Mouse (Mus musculus) B cell, adult 2 months (primary cell): ENCODE data around the gene Top1.
A peak's percentile ranks its signal among the peaks of the same experiment; 100 is the strongest.

Source experiments
- DNase-seq, 2 experiments: peaks; one replicate each; pipeline ENCODE4 v3.0.0; 2022

Gene Top1

DNA sequence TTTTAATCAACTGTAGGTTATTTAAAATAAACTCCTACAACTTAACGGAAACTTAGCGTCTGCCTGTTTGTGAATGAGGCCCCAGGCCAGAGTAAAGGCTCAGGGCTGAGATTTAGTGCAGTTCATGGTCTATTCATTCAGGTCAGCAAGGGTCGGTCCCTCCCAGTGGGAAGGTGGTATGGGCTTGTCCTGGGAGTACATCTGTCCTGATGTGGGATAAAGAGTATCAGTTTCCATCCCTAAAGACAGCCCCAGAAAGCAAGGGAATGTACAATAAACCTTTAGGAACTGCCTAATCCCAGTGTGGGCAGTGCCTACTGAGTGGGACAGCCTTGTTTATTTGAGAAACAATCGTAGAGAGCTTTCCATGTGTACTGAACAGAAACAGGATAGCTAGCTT, 77.0 kb downstream of the Top1 start:
- DNase-seq: no peak

DNA sequence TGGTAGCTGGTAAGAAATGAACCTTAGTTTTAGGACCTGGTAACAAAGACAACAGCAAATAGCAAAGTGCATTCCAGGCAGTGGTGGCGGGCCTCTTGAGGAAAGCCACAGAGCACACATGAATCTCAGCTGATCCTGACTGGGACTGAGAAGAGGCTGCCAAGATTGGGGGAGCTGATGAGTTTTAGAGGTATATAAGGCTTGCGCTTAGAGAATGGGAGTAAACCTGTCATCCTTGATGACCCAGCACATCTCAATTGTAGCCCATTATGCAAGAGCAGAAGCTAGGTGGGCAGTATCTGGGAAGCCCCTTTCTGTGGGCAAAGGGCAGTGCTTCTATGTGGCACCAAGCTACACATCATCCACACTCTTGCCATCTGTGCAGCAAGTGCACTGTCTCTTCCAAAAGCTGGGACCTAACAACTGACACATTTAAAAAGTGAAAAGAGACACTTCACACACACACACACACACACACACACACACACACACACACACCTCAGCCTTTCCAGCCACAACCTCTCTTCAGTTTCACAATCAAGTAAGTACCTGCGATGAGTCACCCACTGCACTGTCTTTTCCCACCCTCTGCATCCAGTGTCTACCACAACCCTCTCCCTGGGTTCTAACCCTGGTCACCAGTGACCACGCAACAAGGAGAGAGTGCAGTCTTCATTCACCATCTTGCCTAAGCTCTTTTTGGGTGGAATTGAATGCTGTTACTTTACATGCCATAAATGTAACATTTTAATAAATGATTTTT, 78.1 kb downstream of the Top1 start:
- no peak for DNase-seq

DNA sequence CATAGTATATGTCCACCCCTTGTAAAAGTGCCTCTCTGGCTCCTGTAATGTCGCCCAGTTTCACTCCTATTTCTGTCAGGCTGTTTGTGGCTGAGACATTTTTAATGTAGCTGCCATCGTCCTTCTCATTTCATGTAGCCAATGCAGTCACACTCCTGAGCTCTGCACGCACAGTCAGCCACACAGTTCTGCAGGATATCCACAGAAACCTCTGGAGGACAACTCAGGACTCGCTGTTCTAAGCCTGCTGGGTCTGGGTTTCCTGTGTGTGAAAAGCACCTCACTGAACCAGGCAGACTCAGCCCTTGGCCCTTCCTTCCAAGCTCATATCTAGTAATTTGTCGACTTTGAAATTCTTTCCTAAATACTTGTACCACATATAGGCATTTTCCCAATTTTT, 78.8 kb downstream of the Top1 start:
- DNase-seq: no peak

DNA sequence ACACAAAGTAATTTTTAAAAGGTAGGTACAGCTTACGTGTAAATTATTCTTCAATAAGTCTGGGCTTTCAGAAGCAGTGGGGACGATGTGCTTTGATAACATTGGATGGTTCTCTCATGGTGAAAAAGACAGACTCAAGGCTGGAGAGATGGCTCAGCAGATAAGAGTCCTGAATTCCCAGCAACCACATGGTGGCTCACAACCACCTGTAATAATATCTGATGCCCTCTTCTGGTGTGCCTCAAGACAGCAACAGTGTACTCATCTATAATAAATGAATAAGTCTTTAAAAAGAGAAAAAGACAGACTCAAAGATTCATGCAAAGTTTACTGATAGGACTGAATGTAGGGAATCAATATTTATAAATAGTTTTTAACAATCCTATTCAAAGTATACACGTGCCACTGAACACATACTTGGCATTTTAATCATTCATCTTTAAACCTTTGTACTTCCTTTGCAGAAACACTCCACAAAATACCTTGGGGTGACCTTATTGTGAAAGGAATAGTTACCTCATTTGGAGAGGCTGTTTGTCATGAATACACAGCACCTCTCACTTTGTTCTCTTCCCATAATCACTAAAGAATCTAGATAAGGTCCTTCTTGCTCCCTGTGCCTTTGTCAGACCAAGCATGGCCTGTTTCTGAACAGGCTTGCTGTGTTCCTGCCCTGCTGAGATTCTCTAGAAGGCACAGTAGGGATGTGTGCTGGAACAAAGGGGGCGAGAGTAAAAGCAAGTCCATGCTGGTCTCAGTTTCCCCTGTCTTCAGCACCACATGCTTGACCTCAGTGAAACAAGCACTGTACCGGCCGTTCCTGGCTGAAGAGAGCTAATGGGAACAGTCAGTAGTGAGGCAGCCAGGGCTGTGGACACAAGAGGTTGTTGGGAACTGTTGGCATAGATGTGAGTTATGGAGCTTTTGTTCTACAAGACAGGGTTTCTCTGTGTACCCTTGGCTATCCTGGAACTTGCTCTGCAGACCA, 80.5 kb downstream of the Top1 start:
- DNase-seq: no peak

DNA sequence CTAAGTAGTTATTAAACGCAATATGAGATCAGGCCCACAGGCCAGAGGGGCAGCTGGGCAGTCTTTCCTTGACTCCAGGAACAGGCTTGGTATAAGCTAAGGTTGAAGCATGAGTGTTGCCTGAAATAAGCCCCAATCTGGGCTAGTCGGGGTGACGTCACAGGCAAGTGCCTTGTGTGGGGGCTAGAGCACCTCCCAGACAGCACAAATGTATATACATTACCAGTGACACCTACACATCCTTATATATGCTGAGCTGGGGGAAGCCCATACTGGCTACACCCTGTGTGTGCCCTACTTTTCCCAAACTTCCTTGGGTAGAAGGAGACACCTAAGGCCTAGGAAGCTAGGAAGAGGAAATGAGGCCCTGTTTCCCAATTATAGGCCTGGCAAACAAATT, 83.3 kb downstream of the Top1 start:
- no peak for DNase-seq

DNA sequence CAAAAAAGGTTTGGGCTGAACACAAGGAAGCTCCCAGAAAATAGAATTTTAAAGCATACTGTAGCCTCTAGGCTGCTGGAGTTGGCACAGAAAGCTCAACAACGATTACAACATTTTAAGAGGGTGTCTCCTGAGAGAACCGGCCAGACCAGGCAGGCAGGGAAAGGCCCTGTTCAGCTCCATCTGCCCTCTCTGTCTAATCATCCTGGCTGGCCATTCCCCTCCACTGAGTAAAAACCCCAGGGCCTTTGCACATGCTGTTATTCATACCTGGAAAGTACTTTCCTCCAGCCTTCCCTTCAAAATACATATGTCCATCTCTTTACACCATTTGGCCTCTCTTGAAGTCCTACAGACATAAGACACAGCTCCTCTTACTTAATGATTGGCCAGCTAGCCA, 83.7 kb downstream of the Top1 start:
- DNase-seq: no peak

DNA sequence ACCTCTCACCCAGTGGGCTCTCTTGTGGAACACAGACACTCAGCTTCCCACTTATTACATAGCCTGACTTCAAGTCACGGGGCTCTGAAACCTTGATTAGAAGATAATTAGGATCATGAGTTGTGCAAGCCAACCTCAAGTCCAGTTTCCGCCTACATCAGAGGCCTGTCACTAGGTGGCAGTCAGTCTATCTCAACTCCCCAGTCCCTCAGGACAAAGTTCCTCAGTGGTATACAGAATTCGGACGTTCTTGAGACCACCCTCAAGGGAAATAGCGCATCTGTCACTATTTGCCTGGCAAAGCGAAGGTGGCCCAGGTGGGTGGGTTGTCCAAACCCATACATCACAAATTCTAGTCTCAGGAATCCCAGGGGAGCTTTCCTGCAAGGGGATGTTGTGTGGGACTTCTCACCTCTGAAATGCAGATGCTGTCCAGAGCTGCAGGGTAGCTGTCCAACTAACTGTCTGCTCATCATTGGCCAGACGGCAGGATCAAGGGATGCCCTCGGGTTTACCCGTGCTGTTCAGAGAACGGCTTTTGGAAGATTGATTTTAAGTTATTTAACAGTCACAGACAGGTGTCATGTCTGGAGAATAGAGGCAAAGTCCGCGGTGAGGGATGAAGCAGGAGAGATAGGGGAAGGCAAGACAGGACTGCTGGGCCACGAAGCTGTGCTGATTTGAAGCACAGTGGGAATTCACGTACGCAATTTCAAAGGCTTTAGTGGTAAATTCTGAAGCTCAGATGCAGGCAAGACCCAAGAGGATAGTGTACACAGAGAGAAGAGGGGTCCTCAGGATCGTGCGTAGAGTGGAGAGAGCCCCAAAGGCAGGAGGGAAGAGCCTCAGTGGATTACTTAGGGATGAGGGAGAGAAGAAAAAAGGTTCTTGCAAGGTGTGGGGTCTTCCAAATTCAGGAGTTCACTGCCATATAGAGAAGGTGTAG, 84.4 kb downstream of the Top1 start:
- DNase-seq: peak; percentile 31 to 32

DNA sequence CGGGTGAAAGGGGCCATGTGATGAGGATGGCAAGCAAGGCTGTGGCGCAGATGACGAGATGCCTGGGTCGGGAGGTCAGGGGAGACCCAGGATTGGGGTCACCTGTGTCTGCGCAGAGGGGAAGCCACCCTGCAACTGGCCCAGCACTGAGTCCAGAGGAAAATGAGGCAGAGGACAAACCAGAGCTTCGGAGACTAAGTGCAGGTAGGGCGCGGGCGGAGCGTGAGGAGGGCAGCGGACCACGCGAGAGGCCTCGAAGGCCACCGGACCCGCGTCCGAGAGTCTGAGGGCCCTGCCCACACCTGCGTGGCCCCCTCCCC, 85.1 kb downstream of the Top1 start:
- no peak for DNase-seq

DNA sequence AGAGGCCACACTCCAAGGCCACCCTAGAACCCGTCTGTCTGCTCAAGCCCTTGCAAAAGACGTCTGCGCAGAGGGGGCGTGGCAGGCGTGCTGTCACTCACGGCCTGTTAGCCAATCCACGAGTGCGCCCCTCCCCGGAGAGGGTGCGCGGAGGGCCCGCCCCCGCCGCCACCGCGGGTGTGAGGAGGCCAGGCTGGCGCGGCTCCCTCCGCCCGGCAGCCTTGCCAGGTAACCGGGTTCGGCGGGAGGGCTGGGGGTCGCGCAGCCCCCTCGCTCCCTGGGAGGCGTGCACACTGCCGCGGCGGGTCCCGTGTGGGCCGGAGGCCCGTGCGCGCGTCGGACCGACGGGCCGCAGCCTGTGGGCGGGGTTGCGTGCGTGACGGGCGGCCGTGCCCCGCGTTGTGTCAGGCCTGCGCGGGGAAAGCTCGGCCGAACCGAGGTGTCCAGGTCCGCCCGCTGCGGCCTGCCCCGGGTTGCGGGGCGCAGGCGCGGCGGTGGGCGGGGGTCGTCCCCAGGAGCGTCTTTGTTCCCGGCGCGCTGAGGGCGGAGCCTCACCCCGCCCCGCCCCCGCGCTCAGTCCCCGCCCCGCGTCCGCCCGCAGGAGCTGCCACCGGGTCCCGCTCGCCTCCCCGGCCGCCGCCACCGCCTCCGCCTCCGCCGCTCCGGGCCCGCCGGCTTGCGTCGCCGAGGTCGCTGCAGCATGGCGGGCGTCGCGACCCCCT, 85.6 kb downstream of the Top1 start, which contains the start of gene Plcg1:
Plcg1 (plus strand) TSS at position 184 of the 722 bp plus-strand sequence.
- DNase-seq: peak; percentile 95 to 96

DNA sequence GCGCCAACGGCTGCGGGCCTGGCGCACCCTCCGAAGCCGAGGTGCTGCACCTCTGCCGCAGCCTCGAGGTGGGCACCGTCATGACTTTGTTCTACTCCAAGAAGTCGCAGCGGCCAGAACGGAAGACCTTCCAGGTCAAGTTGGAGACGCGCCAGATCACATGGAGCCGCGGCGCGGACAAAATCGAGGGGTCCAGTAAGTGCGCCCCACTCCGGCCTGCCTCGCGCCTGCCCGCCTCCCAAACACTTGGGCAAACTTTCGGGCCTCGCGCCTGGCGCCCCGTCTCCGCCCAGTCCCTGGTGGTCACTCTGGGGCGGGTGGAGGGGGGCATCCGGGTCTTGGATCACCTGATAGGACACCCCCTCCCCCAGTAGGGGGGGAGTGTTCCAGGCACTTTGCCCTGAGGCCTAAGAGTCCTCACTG, 86.2 kb downstream of the Top1 start:
- DNase-seq: no peak

DNA sequence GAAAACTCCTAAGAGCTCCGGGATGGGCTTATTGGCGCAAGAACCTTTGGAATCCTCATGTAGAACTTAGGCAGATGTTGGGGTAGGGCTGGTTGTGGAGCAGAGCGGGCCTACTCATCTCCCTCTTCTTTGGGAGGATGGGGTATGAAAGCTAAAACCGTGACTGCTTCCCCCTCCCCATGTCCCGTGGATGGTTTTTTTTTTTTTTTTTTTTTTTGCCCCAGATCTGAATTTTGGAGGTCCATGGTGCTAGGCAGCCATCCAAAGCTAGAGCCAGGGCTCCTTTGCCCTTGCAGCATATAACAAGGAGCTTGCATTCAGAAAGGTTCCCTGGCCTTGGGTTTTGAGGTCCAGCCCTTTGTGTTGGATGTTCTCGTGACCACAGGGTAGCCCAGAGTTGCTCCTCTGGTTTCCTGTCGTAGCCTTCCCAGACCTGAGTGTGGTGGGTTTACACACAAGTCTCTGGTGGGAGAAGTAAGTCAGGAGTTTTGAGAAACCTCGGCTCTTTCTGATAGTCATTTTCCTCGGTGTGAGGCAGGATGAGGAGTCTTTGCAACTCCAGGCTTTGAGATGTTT, 86.8 kb downstream of the Top1 start:
- no peak for DNase-seq

DNA sequence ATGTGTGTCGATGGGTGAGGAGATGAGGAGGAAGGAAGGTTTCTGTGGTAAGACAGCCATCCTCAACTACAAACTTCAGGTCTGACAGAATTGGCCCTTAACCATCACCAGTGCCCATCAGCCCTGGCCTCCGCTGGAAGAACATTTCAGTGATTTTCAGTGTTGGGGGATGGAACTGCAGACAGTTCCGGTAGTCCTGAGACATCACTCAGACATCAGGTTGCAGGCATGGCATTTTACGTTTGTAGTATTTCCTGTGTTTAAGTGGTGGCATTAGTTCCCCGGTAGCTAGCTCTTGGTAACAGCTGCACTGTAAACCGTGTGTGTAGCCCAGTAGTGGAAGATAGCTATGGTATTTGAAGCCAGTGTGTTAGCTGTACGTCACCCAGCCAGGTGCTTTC, 87.4 kb downstream of the Top1 start:
- peak; percentile 41 to 61 for DNase-seq

DNA sequence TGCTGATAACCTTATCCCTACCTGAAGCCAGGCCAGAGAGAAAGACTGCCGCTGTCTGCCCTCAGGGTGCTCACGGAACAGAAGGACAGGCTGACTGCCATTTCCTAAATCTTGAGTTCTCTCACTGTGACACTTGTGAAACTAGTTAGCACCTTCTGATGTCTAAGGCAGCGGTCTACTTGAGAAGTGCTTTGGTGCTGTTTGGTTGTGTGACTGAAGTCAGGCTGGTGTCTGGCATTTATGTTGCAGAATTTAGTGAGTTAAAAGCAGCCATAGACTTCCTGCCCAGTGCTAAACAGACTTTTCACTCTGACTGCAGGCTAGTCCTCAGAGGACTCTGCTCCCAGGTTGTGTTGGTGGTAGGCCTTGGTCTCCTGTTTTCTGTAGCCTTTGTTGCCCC, 88.6 kb downstream of the Top1 start:
- DNase-seq: no peak

DNA sequence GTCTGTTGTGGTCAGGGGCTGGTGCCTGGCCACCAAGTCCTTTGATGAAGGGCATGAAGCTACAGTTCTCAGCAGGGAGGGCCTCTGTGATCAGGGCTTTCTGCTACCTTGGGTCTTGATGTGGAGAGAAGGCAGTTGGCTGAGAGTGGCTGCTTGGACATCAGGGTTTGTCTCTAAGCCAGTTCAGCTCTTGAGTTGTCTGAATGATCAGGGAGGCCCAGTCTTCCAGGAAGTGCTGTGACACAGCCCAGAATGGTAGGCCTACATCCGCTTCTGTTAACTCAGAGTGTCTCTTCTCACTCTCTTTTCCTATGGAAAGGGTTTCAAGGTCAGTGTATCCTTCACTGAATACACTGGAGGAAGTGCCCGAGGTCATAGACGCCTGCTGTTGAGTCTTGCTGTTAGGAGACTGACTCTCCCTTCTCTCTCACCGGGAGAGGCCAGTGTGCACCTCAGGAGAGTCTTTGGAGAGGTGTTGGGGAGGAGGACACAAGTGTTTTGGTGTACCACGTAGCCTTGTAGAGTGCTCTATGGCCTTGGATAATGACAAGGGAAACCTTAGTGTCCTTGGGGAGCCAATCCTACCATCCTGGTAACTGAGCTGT, 90.1 kb downstream of the Top1 start:
- DNase-seq: no peak

DNA sequence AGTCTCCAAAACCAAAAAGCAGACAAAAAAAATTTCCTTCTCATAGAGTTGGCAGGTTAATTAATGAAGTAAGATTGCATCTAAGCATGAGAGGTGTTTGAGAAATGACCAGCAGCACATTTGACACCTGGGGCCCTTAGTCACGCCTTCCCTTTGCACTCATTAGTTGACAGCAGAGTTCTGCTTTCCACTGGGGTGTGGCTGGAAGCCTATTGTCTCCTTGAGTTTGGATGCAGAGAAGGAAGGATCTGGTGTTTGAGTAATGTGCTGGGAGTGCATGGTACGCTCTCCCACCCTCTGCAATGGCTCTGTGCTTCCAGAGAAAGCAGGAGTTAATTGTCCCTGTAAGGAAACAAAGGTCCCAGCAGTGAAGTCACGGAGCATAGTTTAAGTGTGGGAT, 90.8 kb downstream of the Top1 start:
- no peak for DNase-seq

DNA sequence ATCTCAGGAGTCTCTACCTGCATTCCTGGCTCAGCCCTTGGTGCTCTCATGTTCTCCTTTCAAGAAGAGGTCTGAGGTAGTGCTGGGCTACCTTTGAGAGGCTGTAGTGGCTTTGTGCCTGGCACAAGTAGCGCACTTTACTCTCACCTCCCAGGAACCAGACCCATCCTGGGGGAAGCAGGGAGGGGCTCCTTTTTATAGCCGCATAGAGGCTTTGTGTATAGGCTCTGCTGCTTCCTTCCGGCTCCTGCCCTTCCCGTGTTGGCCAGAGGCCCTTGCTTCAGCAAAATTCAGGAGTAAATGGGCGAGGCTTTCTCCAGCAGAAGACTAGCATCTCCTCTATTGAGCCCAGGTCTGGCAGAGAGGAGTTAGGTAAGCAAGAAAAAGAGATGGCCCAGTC, 92.7 kb downstream of the Top1 start:
- no peak for DNase-seq

DNA sequence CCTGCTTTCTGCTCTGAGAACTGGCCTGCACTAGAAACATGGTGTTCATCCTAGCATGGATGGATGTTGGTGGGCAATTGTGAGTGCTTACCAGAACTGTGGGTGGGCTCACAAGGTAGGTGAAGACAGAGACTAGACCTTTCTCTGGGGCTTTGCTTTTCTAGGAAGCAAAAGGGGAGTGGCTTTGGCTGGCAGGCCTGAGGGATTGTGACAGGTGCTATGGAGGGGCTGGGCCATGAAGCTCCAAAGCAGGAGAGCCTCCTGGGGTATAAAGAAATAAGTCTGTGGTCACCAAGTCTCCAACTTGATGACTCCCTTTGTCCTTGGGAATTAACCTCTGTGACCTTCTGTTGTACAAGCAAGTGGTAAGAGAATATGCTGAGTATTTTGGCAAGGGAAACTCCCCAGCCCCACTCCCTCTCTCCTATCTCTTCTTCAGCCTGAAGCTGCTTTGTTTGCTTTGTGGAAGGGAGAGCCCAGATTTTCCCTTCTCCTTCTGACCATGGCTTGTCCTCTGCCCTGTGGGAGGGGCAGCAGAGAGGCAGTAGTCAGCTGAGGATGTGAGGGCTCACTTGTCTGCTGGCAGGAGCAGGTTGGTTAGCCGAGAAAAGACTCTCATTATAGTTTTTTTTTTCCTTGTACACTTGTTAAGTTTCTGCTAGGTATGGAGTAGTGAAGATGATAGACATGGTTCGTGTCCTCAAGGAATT, 94.1 kb downstream of the Top1 start:
- DNase-seq: no peak

DNA sequence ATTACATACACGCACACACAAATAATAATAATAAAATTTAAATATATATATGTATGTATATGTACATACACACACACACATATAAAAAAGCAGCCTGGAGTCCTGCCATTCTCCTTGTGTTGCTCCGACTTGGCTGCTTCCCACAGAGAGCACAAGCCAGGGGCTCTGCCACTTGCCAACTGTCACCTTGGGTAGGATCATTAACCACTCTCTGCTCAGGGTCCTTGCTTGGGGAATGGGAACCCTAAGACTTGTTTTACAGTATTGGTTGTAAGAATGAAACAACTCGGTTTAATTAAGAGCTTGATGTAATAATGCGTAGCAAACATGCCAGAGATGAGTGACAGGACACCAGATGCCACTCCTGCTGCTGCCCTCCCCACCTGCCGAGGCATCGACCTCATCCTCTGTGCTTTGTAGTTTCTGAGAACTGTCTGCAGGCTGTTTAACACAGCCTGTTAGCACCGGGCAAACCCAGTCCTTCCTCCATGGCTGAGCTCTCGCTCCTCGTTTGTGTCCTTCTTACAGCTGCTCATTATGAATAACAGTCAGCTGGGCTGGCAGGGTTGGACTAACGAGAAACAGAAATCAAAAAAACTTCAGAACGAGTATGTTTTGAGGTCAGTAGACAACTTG, 95.0 kb downstream of the Top1 start:
- DNase-seq: no peak

DNA sequence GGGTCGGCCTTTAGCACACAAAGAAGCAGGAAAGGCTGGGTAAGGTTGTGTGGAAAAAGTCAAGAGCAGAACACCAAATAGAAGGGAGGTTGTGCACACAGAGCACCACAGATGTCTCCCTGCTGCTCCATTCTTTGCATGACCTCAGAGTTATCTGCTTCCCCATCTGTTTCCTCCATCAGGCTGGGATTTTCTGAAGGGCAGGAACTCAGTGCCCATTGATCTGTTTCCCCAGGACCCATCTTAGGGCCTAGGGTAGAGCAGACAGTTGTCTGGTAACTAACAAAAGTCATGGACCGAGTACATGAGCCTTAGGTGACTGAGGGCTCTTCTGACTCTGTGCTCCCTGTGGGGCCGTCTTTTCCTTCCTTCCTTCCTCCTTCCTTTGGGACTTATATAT, 95.9 kb downstream of the Top1 start:
- DNase-seq: no peak

DNA sequence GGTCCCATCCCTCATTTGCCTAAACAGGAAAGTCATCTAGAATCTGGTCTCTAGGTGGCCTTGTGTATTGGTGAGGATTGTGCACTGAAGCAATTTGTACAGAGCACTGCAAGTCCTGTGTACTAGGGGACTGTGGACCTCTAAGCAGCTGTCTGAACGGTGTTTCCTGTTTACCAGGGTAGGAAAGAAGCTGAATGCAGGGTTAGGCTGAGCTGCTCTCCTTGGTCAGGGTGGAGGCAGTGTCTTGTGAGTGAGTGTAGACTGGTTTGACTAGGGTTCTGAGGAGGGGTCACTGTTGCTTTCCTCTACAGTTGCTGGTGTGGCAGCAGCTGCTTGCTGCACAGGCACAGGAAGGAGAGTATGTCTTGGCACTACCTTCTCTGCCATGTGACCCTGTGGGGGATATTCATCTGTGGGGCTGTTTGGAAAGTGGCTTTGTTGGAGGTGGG, 96.5 kb downstream of the Top1 start:
- peak; percentile 30 to 35 for DNase-seq
